Mouse (Mus musculus): Measurements from ENCODE around the gene Ly6g6d.

Gene Ly6g6d

GRCm38 (mm10) chr17:35097164-35097655 lies 19.3 kb upstream of the Ly6g6d start:
- peak; percentile 52 to 73 for DNase-seq (ENCODE audit: low spot score in 2 of 2)

DNA sequence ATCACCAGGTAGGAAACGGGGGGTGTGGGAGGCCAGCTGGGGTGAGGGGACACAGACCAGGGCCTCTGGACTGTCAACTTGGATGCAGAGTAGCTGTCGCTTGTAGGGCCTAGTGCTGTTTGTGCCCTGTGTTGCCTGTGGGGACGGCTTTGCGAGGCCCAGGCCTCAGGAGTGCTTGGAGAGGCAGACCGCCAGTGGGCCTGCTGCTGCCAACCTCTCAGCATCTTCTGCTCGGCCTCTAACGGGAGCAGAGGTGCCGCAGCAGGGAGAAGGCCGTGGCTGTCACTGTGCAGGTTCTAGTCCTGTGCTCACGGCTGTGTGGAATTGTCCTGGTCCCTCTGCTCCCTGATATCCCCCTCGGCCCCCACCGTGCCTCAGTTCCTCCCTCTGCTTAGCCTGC lies 18.7 kb upstream of the Ly6g6d start:
- DNase-seq (ENCODE audit: low spot score in 2 of 2): no peak

GRCm38 (mm10) chr17:35094475-35095365 lies 16.9 kb upstream of the Ly6g6d start:
- DNase-seq (ENCODE audit: low spot score in 2 of 2): no peak

DNA sequence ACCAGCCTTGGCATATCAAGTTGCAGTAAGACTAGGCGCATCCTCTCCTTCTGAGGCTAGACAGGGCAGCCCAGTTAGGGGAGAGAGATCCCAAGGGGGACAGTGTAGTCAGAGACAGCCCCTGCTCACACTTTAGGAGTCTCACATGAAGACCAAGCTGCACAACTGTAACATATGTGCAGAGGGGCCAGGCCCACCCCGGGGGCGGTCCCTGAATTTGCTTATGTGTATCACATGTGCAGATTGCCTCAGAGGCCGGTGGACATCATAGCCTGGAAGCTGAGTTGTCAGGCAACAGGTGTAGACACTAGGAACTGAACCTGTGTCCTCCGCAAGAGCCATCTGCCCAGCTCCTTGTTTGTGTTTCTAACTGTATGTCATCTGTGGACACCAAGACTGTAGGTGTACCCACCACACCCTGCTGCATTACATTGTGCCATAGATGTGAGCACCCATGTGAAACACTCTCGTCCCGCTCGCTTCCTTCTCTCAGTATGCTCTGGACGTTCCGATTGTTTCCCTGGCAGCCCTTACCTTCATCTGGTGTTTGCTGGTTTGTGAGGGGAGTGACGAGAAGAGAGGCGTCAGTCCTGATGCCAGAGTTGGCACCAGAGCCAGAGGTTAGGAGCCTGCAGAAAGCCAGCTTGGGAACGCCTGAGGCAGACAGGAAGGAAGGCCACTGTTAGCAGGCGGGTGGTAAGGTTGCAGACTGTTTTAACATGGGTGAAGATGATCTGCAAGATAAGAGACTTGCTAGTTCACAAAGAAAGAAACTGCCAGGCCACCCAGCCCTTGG lies 14.7 kb upstream of the Ly6g6d start:
- no peak for DNase-seq (ENCODE audit: low spot score in 2 of 2)

- DNase-seq (ENCODE audit: low spot score in 2 of 2): no peak
Measured at GRCm38 (mm10) chr17:35090166-35090932, 12.5 kb upstream of the Ly6g6d start.

GRCm38 (mm10) chr17:35088825-35089644 lies 11.2 kb upstream of the Ly6g6d start, which contains the start of gene Abhd16a:
Gene Abhd16a, plus strand, starts transcription at chr17:35089263.
- peak; percentile 92 to 93 for DNase-seq (ENCODE audit: low spot score in 2 of 2)

DNA sequence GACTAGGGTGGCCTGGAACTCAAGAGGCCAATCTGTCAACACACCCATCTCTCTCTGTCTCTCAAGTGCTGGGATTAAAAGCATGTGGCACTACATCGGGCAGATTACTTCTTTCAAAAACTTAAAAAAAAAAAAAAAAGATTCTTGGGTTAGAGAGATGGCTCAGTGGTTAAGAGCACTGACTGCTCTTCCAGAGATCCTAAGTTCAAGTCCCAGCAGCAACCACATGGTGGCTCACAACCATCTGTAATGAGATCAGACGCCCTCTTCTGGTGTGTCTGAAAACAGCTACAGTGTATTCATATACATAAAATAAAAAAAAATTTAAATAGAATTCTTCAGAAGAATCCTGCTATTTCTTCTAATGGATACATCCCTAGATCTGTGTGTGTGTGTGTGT lies 10.3 kb upstream of the Ly6g6d start:
- DNase-seq (ENCODE audit: low spot score in 2 of 2): no peak

DNA sequence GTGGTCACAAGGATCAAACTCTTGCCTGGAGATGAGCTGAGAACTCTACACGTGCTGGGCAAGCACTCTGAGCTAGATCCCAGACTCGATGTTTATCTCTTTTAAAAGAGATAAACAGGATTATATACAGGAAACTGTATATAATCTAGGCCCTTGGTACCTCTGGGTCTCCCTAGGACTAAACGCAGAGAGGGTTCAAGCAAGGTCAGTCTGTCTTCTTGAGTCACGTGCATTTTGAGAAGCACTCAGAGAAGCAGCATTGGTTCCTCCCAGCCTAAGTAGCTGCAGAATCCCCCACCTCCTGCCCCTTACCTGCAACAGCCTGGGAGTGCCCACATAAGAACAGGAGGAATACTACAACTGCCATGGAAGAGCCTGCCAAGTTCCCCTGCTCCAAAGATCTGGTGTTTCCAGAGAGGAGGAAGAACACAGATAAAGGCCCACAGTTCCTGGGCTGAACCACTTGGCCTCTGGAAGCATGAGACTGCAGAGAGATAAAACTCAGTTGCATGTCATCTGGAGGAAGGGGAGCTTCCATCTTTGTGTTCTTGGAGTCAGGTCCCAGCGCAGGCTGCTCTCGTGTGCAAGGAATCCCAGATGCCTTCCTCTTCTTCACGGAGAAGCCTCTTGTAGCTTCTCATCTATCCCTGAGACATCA lies 7.5 kb upstream of the Ly6g6d start, which contains the start of gene Ly6g6f:
Gene Ly6g6f, minus strand, starts transcription at position 403 of the 658 bp plus-strand sequence.
- no peak for DNase-seq (ENCODE audit: low spot score in 2 of 2)

DNA sequence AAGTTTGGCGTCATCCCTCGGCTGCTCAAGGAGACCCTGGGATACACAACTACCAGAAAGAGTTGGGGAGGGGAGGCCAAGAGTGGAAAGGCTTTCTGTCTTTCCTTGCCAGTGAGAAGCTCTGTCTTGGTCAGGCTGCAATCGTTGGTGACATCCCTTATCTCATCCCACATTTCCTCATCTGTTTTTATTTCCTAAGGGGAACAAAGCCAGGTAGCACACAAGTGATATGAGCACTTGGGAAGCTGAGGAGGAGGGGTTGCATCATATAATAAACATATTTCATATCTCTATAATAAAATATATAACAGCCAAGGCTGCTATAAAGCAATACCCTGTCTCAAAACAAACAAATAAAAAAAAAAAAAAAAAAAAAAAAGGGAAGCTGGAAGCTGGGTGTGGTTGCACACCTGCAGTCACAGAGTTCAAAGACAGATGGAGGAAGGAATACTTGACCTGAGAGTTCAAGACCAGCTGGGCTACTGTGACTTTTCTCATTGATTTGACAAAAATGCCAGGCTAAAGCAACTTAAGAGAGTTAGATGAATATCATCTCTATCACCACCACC lies 6.1 kb upstream of the Ly6g6d start:
- DNase-seq (ENCODE audit: low spot score in 2 of 2): no peak

- no peak for DNase-seq (ENCODE audit: low spot score in 2 of 2)
Measured at GRCm38 (mm10) chr17:35082841-35083576, 5.1 kb upstream of the Ly6g6d start.

GRCm38 (mm10) chr17:35080710-35081109 lies 2.8 kb upstream of the Ly6g6d start:
- DNase-seq (ENCODE audit: low spot score in 2 of 2): no peak

DNA sequence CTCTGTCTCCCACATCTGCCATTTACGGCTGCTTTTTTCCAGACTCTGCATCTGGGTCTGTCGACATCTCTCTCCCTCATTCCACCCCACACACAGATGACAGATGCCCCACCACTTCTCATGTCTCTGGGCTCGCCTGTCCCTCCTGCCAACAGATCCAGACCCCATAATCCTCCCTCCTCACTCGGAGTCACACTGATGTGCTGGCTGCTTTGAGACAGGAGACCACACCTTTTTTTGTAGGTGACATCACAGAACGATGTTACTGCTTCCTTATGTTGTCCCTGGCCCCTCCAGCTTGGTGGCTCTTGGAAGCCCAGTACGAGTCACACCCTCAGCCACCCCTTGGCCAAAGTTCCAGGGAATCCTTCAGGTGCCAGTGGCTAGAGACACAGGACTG lies 2.4 kb upstream of the Ly6g6d start:
- no peak for DNase-seq (ENCODE audit: low spot score in 2 of 2)

GRCm38 (mm10) chr17:35079778-35080177 lies 1.9 kb upstream of the Ly6g6d start:
- DNase-seq (ENCODE audit: low spot score in 2 of 2): no peak

- no peak for DNase-seq (ENCODE audit: low spot score in 2 of 2)
Measured at GRCm38 (mm10) chr17:35077285-35077684, 580 bp downstream of the Ly6g6d start.

GRCm38 (mm10) chr17:35076507-35077176 lies 1.2 kb downstream of the Ly6g6d start, which contains the start of gene Ly6g6e:
Gene Ly6g6e, plus strand, starts transcription at chr17:35076902.
- DNase-seq (ENCODE audit: low spot score in 2 of 2): no peak

DNA sequence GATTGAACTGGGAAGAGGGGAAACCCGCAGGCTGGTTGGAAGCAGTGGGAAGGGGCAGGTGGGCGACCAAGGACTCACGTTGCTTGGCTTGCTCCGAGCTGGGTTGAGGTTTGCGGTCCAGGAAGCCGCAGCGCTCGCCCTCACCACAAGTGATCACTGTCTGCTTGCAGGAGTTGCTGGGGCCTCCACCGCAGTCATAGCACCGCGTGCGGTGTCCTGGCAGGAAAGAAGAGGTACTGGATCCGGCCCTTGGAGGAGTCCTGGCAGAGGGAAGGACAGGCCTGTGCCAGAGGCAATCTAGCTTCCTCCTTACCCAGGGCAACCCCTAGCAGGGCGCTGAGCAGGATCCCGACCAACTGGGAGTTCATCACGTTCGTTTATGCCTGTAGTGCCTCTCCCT lies 3.8 kb downstream of the Ly6g6d start:
- no peak for DNase-seq (ENCODE audit: low spot score in 2 of 2)

DNA sequence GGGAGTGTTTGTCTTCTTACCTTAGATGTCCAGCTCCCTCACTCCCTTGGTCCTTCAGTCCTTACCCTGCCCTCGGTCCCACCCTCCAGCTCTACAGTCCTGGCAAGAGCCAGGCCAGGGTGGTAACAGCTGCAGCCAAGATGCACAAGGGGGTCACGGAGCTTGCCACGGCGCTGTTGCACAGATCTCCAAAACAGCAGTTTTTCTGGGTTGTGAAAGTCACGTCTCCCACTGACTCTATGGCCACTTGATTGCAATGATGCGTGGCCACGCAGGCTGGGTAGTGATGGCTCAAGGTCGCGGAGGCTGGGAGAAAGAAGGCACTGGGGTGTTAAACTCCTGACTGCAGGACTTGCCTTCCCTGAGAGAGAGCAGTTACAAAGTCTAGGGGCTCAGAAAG lies 6.4 kb downstream of the Ly6g6d start:
- no peak for DNase-seq (ENCODE audit: low spot score in 2 of 2)

- no peak for DNase-seq (ENCODE audit: low spot score in 2 of 2)
Measured at GRCm38 (mm10) chr17:35070556-35071229, 7.2 kb downstream of the Ly6g6d start.
